Mouse (Mus musculus) brain, embryonic 14.5 days (tissue): ENCODE results near the gene Flrt2. TPM values are rescaled to one million over a fixed set of nuclear protein-coding genes. Genes with fewer than 3 reads are reported as not detected.
A peak's percentile ranks its signal among the peaks of the same experiment; 100 is the strongest.

ENCODE experiments used
- DNase-seq: peaks from one replicate; pipeline ENCODE4 v3.0.0-alpha.2; 2011; ENCODE audit warnings: low read depth
- CTCF ChIP-seq: fragments of 200-500 bp; IDR thresholded peaks from 2 replicates; pipeline ENCODE4 v1.5.1; 2012; ENCODE audit warnings: inconsistent platforms, mild to moderate bottlenecking, moderate library complexity, borderline replicate concordance; ENCODE audit not compliant: insufficient read depth, insufficient read length; ENCODE audit errors: extremely low read depth
- POLR2A ChIP-seq: fragments of 200-500 bp; IDR thresholded peaks from 2 replicates; pipeline ENCODE4 v1.6.1; 2012; ENCODE audit warnings: mild to moderate bottlenecking, inconsistent platforms, borderline replicate concordance; ENCODE audit not compliant: poor library complexity, insufficient read depth, insufficient read length, severe bottlenecking; ENCODE audit errors: extremely low read depth
- polyA plus RNA-seq: library from polyadenylated mRNA; depleted of rRNA; stranded (reverse); fragments of >200 nt; gene quantifications from 2 replicates; pipeline ENCODE4 v1.2.3, GENCODE M21; 2012

Gene Flrt2
- polyA plus RNA-seq, 1 experiment: 27.0 TPM

DNA sequence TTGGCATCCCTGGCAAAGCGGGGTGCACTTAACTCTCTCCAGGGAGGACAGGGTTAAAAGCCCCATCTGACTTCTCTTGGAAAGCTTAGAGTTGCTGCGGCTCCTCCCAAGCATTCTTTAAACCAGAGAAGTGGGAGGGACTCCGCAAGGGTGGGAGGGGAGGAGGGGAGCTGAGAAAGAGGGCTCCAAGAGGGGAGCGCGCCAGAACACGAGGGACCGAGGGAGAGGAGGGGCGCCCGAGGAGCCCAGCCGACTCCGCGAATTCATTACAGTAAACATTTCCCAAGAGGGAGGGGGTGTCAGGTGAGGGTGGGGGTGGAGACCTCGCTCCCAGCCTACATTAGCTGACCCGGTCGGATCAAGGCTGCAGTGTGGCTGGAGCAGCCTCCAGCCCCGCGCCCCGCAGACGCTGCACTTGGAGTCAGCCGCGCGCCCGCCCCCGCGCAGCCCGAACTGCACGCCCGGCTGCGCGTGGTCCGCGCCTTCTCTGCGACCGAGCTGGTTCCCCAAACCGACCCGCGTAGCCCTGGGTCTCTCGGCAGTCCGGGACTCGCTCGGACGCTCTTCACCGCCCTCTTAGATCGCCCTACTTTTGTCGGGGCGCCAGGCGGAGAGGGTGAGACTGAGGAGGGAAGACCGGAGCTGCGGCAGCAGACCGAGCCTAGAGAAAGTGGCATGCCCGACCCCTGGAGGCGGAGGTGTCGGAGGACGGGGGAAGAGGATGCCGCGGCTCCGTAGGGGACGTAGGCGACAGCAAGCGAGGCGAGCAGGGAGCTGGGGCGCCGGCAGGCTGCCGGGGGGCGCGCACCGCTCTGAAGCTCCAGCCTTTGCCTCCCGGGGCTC, 3.2 kb downstream of the Flrt2 start:
- peak; percentile 98 for DNase-seq
- TF ChIP-seq CTCF (peak; percentile 10; the same call in 1 of the 2 replicates), POLR2A (peak; percentile 52; the same call in 1 of the 2 replicates)

DNA sequence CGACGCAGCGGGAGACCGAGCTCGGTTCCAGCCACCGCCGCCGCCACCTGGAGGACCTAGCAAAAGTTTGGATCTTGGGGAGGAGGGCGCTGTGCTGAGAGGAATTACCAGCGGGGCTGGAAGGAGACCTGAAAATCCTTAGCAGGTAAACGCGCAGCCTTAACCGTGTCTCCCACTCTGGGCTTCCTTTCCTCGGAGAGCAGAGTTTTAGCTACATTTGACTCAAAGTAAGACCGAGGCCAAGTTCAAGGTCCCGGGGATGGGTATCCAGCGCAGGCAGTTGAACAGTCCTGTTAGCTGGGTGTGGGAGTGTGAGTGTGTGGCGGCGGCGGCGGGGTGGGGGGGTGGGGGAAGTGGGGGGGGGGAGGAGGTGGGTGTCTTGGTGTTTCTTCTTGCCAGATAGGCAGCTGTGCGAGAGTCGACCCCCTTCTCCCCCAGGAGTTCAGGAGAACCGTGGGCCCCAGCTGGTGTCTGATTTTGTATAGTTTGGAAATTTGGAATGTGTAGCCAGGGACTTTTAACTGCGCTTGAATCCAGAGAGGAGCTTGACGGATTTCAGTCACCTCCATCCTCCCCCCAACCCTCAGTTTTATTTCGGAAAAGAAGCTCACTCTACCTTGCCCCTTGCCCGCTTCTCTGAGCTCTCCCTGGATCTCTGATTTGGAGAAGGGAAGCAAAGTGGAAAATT, 4.0 kb downstream of the Flrt2 start:
- peak; percentile 53 for DNase-seq
- TF ChIP-seq CTCF (no peak), POLR2A (no peak)

DNA sequence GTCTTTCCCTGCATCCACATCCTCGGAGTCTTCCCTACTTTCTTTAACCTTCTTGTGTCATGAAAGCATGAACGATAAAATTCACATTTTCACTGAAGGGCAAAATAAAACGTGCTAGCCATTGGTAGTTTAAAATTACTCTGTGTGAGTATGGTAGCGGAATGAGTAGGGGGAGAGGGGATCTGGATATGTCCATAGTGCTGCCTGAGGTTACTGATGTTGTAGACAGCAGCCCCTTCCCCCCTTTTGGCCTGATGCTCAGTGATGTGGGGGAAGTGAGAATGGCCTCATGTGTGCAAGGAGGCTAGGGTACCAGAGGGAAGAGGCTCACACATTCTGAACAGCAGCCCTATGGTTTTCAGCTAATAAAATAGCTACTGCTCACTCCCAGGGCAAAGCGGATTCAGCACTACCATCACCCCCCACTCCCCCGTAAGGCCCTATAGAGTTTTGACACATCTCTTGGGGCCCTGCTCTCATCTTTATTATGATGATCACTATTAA, 4.5 kb downstream of the Flrt2 start:
- TF ChIP-seq CTCF (no peak), POLR2A (no peak)
- DNase-seq: peak; percentile 59

DNA sequence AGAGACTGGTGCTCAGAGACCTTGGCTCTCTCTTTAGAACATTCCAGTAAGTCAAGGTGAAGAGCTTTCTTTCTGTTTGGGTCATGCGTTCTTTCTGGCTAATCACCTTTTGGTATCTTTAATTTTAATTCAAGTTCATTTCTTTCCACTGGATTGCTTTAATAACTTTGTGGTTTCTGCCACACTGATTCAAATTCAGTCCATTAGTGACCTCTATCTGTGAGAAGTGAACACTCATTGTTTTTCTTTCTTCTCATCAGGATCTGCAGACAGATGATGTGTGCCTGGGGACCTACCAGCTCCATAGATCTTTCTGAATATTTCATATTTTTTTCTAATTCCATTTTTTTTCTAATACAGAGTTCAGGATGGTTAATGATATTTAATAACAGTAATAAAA, 6.5 kb downstream of the Flrt2 start:
- peak; percentile 63 for DNase-seq
- TF ChIP-seq CTCF: 0 out of 2 replicates have a peak, but pooled peaks have one; percentile 2
- no peak for TF ChIP-seq POLR2A

DNA sequence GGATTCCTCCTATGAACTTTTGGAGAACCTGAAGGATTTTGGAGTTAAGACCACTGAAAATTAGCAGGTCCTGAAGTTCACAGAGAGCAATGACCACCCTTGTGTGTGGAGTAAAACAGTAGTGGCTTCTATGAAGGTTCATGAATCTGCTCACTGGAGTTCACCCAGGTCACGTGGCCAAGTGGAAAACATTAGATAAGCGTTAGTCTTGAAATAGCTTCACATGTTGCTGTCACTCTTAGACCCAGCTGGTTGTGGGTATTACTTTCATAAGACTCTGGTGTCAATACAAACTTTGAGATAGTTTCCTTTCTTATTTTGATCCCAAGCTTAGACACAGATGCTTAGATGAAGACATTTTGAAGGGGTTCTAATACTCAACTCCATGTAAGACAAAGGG, 8.7 kb downstream of the Flrt2 start:
- DNase-seq: no peak
- TF ChIP-seq POLR2A (no peak), CTCF (no peak)

DNA sequence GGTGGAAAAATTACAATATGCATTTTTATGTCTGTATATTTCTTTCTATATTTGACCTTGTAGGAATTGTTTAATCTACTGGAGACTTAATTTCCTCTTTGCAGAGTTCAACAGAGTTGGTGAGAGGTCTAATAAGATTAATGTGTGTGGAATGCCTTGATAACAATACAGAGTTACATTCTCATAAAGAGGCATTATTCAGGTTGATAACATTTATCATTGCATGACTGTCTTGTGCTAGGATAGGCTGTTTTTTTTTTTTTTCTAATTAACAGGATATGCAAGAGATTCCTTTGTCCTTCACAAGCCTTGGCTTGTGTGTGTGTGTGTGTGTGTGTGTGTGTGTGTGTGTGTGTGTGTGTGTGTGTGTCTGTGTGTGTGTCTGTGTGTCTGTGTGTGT, 9.6 kb downstream of the Flrt2 start:
- DNase-seq: no peak
- TF ChIP-seq CTCF (no peak), POLR2A (no peak)

DNA sequence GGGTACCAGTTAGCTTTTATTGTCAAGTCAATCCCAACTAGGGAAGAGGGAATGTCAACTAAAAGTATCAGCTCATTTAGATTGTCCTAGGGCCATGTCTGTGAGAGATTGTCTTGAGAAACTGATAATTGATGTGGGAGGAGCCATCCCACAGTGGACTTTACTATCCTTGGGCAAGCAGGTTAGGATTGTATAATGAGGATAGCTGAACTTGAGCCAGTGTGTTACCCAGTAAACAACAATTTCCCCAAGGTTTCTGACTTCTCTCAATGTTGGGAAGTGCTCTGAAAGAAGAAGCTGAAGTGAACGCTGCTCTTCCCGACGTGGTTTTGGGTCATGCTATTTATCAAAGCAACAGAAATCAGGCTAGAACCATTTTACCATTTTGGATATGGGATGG, 13.0 kb downstream of the Flrt2 start:
- TF ChIP-seq POLR2A: no peak
- no peak for TF ChIP-seq CTCF
- DNase-seq: no peak

DNA sequence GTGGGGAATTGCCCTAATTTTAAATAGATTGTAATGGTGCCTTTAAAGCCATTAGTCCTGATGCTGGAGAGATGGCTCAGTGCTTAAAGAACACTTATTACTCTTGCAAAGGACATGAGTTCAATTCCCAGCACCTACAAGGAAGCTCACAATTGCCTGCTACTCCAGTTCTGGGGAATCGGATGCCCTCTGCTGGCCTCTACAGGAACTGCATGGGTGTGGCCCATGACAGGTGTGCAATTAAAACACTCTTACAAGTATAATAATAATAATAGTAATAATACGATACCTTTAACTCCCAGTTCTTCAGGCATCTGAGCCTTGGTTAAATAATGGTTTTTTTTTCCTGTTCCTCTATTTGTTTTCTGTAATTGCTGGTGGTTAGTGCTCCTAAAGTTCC, 31.2 kb downstream of the Flrt2 start:
- no peak for DNase-seq

DNA sequence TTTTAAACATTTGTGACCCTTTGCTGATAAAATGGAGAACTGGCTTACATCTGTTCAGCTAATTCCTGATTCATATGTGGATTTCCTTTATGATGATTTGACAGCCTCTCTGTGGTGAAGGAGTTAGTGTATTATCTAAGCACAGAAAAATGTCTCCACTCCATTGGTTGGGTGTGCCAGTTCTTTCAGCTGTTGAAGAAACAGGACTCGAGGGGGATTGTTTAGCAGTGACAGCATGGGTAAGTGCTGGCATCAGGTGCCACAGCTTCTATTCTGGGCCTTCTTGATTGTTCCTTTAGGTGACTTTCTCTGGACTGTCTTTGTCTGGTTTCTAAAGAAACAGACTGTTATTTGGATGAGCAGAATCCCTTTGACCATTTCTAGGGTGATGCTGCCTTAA, 42.0 kb downstream of the Flrt2 start:
- TF ChIP-seq CTCF (no peak), POLR2A (no peak)
- no peak for DNase-seq

More for the DNA sequence above, 31.2 kb downstream of the Flrt2 start:
- peak; percentile 35; the same call in 1 of the 2 replicates for TF ChIP-seq CTCF
- TF ChIP-seq POLR2A: no peak

DNA sequence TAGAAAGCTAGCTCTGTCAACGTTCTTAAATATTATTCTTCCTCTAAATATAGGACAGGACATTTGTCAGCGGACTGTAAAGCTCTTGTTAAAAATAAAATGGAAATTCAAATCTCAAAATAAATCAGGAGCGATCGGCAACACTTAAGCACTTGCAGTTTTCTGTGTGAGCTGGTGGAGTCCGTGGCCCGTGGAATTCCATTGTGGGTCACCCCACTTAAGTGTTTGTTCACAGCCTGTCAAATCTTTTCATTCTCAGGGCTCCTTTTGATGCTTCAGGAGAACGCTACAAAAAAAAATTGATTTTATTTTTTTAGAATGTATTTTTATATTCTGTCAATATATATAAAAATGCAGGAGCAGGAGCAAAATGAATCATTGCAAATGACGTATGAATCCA, 45.5 kb downstream of the Flrt2 start:
- no peak for TF ChIP-seq POLR2A
- TF ChIP-seq CTCF: no peak
- DNase-seq: no peak

DNA sequence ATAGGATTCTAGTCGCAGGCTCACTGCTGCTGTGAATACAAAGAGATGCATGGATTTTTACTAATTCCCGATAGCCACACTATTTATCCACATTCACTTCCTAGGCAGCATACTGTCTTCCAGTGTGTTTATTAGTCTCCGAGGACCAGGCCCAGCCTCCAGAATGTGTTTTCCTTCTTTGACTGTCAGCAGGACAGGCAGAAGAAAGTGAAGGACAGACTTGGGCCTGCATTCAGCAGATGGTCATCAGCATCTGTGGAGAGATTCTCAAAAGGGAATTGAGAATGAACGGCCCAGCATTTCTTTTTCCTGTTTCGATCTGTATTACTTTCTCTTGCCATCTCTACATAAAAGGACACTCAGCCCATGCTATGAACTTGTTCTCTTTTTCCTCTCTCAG, 46.0 kb downstream of the Flrt2 start:
- DNase-seq: peak; percentile 51
- TF ChIP-seq CTCF (no peak), POLR2A (no peak)
